Mouse (Mus musculus): ENCODE measurements around the gene Fchsd2.
A peak's percentile ranks its signal among the peaks of the same experiment; 100 is the strongest.

Gene Fchsd2

DNA sequence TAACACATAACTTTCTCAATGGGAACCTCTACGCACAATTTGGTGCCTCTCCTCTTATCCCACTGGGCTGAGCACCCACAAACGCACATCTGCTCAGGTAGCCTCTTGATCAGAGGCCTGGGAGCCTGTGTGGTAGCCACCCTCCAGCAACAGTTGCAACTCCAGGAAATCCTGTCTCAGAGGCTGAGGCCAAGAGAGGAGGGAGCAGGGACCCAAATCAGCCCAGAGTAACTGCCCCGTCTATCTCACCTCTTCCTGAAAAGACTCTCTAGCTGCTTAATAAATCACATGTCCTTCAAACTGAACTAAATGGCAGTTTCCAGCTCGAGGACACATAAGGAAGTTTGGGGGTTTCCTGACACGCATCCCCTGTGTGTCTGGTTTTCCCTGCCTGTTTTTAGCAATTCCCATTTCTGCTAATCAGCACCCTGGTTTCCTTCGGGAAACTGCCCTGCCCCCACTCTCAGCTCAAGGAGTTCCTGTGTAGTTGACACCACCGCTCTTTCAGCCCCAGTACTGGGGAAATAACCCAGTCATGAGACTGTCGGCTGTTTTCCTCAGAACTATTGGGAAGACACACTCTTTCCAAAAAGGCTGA is 18.4 kb upstream of the Fchsd2 start:
- DNase-seq, result no peak

- DNase-seq, result no peak
Measured at GRCm38 (mm10) chr7:101083562-101084166, 9.0 kb upstream of the Fchsd2 start.

- no peak for DNase-seq
Measured at GRCm38 (mm10) chr7:101084816-101085456, 7.7 kb upstream of the Fchsd2 start.

- no peak for DNase-seq
Measured at GRCm38 (mm10) chr7:101085779-101086178, 6.9 kb upstream of the Fchsd2 start.

GRCm38 (mm10) chr7:101088687-101089086 is 4.0 kb upstream of the Fchsd2 start:
- no peak for DNase-seq

DNA sequence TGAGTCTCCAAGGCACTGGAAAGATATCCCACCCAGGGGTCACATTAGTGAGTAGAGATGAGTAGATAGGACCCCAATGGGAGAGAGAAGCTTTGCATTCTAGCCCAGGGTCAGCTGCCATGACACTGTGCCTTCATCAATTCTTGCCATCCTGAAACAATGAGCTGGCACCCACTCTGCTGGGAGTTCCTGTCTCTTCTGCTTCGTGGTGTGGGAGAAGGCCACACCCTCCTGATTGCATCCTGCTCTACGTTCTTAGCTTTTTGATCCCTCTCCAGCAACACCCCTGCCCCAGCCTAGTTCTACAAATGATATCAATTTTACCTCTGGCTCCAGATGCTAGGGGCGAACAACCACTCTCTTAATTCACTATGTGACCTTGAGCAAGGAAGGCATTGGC is 3.4 kb upstream of the Fchsd2 start:
- DNase-seq, result no peak

DNA sequence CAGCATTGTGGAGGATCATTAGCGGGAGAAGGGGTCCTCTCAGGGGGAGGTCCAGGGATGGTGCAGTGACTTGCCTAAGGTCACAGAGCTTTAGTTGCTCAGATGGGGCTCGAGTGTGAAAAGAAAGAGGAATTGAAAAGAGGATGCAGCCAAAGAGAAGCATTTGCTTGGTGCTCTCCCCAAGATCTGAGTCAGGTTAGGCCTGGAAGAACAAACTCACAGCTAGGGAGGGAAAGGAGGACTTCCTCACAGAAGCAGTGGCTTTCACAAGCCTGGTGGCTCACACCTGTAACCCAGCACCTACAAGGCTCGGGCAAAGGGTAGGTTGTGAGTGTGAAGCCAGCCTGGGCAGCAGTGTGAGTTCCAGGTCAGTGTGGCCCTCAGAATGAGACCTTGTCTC is 568 bp downstream of the Fchsd2 start:
- DNase-seq, result no peak

- DNase-seq, result no peak
Measured at GRCm38 (mm10) chr7:101094746-101095145, 2.1 kb downstream of the Fchsd2 start.

- DNase-seq, result peak; percentile 16 to 19
Measured at GRCm38 (mm10) chr7:101095560-101095959, 2.9 kb downstream of the Fchsd2 start.

- DNase-seq, result no peak
Measured at GRCm38 (mm10) chr7:101096576-101096975, 3.9 kb downstream of the Fchsd2 start.

- no peak for DNase-seq
Measured at GRCm38 (mm10) chr7:101097084-101097483, 4.4 kb downstream of the Fchsd2 start.

DNA sequence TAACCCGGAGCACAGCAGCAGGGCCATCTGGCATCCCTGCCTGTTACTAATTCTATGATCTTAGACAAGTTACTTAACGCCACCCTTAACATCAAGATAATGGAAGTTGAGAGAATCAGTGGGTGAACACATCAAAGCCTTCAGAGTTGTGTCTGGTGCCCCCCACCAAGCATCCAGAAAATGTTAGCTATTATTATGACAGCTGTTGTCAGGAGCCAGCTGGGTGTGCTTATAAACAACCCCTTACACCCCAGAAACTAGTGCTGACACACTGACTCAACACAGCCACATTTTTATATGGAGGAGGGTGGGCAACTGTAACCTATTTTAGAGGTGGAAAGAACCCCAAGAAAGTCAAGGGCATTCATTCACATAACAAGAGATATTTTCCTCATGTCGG is 7.3 kb downstream of the Fchsd2 start:
- no peak for DNase-seq

DNA sequence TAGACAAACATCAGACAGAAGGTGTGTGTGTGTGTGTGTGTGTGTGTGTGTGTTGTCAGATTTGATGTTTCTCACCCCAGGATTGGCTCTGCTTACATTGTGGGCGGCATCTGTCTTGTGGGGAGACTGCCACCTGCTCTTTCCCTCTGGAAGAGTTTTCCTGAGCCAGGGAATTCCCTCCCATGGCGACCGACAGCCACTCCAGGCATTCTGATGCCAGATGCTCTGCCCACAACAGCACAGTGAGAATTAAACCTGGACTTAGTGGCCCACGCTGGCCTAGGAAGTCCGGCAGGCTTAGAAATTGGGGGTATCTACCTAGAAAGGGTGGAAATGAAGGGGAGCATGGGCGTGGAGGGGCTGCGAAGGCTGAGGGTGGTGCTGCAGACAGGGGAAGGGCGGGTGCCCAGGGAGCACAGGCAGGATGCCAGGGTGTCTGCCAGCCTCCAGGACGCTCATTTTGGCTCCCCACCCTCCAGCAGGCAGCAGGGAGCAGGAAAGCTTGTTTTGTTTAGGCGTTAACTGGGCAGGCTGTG is 8.6 kb downstream of the Fchsd2 start:
- DNase-seq, result peak; percentile 74 to 77

GRCm38 (mm10) chr7:101106666-101107065 is 14.0 kb downstream of the Fchsd2 start:
- no peak for DNase-seq

GRCm38 (mm10) chr7:101107073-101107810 is 14.6 kb downstream of the Fchsd2 start:
- peak in 1 of 2 experiments; percentile 24 for DNase-seq

- DNase-seq, result peak; percentile 98 to 99
Measured at GRCm38 (mm10) chr7:101107968-101108652, 15.4 kb downstream of the Fchsd2 start.

GRCm38 (mm10) chr7:101108653-101109005 is 16.0 kb downstream of the Fchsd2 start:
- DNase-seq, result peak in 1 of 2 experiments; percentile 75

DNA sequence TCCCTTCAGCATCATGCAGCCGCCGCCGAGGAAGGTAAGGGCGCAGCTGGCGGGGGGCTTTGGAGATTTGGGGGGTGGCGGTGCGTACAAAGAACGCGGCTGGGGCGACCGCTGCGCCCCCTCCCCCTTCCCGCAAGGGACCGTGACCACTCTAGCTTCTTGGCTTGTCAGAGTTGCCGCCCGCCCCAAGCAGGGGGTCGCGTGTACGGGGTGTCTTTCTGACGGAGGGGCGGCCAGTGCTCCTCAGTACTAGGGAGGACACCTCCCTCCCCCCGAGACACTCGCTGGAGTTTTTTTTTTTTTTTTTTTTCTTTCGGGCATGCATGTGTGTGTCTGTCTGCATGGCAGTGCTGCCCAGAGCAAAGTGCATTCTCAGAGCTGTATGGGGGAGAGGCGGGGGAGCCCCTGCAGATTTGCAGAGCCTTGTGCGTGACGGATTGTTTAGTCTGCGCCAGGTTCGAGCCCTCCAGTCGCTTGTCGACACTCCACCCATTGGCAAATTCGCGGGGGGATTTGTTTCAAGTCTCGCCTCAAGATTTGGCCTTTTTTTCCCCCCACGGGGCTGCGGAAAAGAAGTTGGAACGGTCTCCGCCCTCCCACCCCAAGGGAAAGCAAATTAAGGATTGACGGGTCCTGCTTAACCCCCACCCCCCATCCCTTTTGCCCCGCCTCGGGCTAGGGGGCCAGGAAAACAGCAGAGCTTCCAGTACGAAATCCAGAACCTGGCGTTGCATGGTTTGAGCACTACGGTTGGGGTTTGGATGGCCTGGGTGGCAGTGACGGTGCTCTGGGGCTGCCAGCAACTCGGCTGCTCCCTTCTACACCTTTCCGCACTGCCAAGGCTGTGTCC is 16.6 kb downstream of the Fchsd2 start:
- peak; percentile 61 to 65 for DNase-seq

- peak; percentile 58 to 68 for DNase-seq
Measured at GRCm38 (mm10) chr7:101109856-101110350, 17.2 kb downstream of the Fchsd2 start.

- DNase-seq, result no peak
Measured at GRCm38 (mm10) chr7:101113410-101113809, 20.7 kb downstream of the Fchsd2 start.

DNA sequence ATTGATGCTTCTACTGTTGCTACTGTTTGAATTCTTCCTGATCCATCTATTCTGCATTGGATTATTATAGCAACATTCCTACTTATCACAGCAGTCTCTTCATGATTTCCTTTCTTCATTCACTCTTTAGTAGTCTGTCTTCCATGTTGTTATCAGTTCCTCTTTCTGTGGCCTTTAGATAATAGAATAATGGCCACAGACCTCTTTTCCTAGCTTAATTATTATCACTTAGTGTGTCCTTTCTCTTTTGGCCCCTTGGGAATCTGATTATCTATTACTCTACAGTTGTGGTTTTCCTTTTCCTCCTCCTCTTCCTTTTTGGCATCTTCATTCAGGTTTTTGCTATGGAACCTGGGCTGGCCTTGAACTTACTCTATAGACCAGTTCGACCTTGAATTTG is 21.7 kb downstream of the Fchsd2 start:
- DNase-seq, result no peak

DNA sequence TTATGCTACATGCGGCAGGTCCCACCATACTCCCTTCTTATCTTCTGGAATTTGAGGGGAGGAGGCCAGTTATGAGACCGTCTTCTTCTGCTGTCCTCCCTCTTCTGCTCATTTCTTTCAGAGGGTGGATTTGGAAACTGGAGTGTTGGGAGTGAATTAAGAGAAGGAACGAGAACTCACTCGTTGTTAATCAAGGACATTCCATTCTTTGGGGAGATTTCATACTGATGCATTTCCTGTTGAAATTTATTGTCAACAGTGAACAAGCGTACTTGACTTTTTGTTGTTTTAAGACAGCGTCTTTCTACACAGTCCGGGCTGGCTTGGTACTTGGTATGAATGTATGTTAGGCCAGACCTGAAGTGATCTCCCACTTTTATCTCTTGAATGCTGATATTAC is 26.7 kb downstream of the Fchsd2 start:
- DNase-seq, result no peak
